Mouse (Mus musculus): ENCODE measurements around the gene Myt1l.

DNA sequence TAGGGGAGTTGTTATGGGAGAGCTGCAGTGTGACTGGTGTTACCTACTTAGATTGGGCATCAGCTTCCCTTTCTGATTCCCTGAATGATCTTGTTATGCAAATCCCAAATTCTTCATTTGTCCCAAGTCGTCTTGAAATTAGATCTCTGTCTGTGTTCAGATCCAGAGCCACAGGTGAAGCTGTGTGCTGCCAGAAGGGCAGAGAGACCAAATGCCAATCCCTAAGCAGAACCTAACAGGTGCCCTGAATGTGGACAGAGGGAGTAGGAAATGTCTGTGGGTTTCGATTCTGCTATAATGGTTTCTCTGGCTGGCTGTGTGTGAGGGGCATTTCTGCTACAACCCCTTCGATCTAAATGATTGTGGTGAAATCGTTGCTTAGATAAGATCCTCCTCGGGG, 18.9 kb downstream of the Myt1l start:
- no peak for TF ChIP-seq CTCF (conservative IDR thresholded peaks at IDR 0.05; ENCODE audit: low read length)
- TF ChIP-seq POU5F1 (IDR thresholded peaks at IDR 0.05; ENCODE audit: borderline replicate concordance, low read length), result no peak

Measured in E14TG2a.4 (cell line).